Mouse (Mus musculus) kidney, postnatal 0 days (tissue): ENCODE results near the gene Ccdc185. TPM values are rescaled to one million over a fixed set of nuclear protein-coding genes. Genes with fewer than 3 reads are reported as not detected.

ENCODE experiments used
- ATAC-seq: fragments of 200-750 bp; cut with Nextera tagmentation; replicated peaks from 2 replicates; pipeline ENCODE4 v1.8.0; 2017; ENCODE audit warnings: low read depth, moderate number of reproducible peaks, moderate TSS enrichment, moderate library complexity; ENCODE audit not compliant: low FRiP score
- DNase-seq: peaks from one replicate; pipeline ENCODE4 v3.0.0-alpha.2; 2016; ENCODE audit warnings: low spot score
- H3K27ac ChIP-seq: fragments of 300-500 bp; sonication (generic); 2 replicates; pipeline ENCODE4 v1.5.1; 2014; ENCODE audit warnings: mild to moderate bottlenecking
- H3K27me3 ChIP-seq: fragments of 300-500 bp; sonication (generic); 2 replicates; pipeline ENCODE4 v1.6.1; 2014; ENCODE audit warnings: low read length, mixed read lengths; ENCODE audit not compliant: insufficient read depth
- H3K36me3 ChIP-seq: fragments of 300-500 bp; sonication (generic); 2 replicates; pipeline ENCODE4 v1.6.1; 2014; ENCODE audit warnings: low read length, mixed read lengths; ENCODE audit not compliant: insufficient read depth
- H3K4me1 ChIP-seq: fragments of 300-500 bp; sonication (generic); replicated peaks from 2 replicates; pipeline ENCODE4 v1.6.1; 2014; ENCODE audit warnings: antibody characterized with exemption, low read length, mixed read lengths; ENCODE audit not compliant: insufficient read depth
- H3K4me2 ChIP-seq: fragments of 300-500 bp; sonication (generic); 2 replicates; pipeline ENCODE4 v1.6.1; 2014; ENCODE audit warnings: mild to moderate bottlenecking, low read length, moderate library complexity, mixed read lengths
- H3K4me3 ChIP-seq: fragments of 300-500 bp; sonication (generic); replicated peaks from 2 replicates; pipeline ENCODE4 v1.5.1; 2014; ENCODE audit warnings: low read depth, low read length
- H3K9ac ChIP-seq: fragments of 300-500 bp; sonication (generic); 2 replicates; pipeline ENCODE4 v1.6.1; 2014; ENCODE audit warnings: low read depth, low read length
- H3K9me3 ChIP-seq: fragments of 300-500 bp; sonication (generic); replicated peaks from 2 replicates; pipeline ENCODE4 v1.6.1; 2016; ENCODE audit warnings: low read length, inconsistent platforms, mixed read lengths
- CTCF ChIP-seq: IDR thresholded peaks from 2 replicates; pipeline ENCODE4 v1.5.1; 2016; ENCODE audit warnings: antibody characterized with exemption, low read depth, mild to moderate bottlenecking, moderate library complexity
- WGBS: fragments of 180-500 bp; shearing (Covaris S2); extraction: QIAGEN DNeasy Blood & Tissue Kit; methylation state at CpG from one replicate; pipeline ENCODE4 v1.1.7; 2014; 5-methylcytosine and 5-hydroxymethylcytosine counted together
- polyA plus RNA-seq: library from polyadenylated mRNA; unstranded; fragments of >200 nt; fragmentation: Nextera tagmentation; extraction: Ambion mirVana; gene quantifications from 2 replicates; pipeline ENCODE4 v1.2.1, GENCODE M21; 2015

Ccdc185 gene
- not detected in 2 replicates for polyA plus RNA-seq

- 89% methylated on average over 9 of the region's 9 CpGs for WGBS
- Histone ChIP-seq H3K4me3 (no peak within 1 kb of the TSS), H3K27ac (no peak within 1 kb of the TSS), H3K27me3 (no peaks in the 10 kb centered on the region), H3K9me3 (no peaks in the 10 kb centered on the region), H3K4me1 (no peaks in the 10 kb centered on the region), H3K36me3 (no peaks in the 10 kb centered on the region), H3K4me2 (no peak within 1 kb of the TSS), H3K9ac (no peak within 1 kb of the TSS)
- no peak for ATAC-seq
- no peak for TF ChIP-seq CTCF
- DNase-seq: no peak
These were observed at the start of gene Ccdc185 for GRCm38 (mm10) chr1:182749080-182749479. Ccdc185 (minus strand) TSS chr1:182749180.

- no peak overlapping the region for H3K27ac ChIP-seq
- no peaks in the 10 kb centered on the region for H3K9me3 ChIP-seq
- DNase-seq (no peak), ATAC-seq (no peak)
- H3K4me2 ChIP-seq: no peak overlapping the region
- H3K27me3 ChIP-seq: no peaks in the 10 kb centered on the region
- no peak overlapping the region for H3K4me3 ChIP-seq
- no peak overlapping the region for H3K9ac ChIP-seq
- no peaks in the 10 kb centered on the region for H3K36me3 ChIP-seq
- TF ChIP-seq CTCF: no peak
- H3K4me1 ChIP-seq: peaks cover 8% of the 10 kb centered on the region; the same call in 1 of the 2 replicates
- 43% methylated on average over 14 of the region's 14 CpGs for WGBS
These were observed 48.1 kb upstream of the Ccdc185 start for GRCm38 (mm10) chr1:182797048-182797447.

GRCm38 (mm10) chr1:182794628-182795027, 45.6 kb upstream of the Ccdc185 start:
- no peak for DNase-seq
- ATAC-seq: no peak
- Histone ChIP-seq H3K9ac (no peak overlapping the region), H3K36me3 (no peaks in the 10 kb centered on the region), H3K4me3 (no peak overlapping the region), H3K27ac (no peak overlapping the region), H3K4me1 (peaks cover 9% of the 10 kb centered on the region; the same call in 1 of the 2 replicates), H3K4me2 (no peak overlapping the region), H3K9me3 (no peaks in the 10 kb centered on the region), H3K27me3 (no peaks in the 10 kb centered on the region)
- no peak for TF ChIP-seq CTCF
- 97% methylated on average over 9 of the region's 9 CpGs for WGBS

- no peaks in the 10 kb centered on the region for H3K36me3 ChIP-seq
- 90% methylated on average over 10 of the region's 10 CpGs for WGBS
- H3K4me1 ChIP-seq: peaks cover 9% of the 10 kb centered on the region; the same call in 1 of the 2 replicates
- no peak overlapping the region for H3K4me3 ChIP-seq
- DNase-seq: no peak
- H3K4me2 ChIP-seq: no peak overlapping the region
- no peak for TF ChIP-seq CTCF
- no peaks in the 10 kb centered on the region for H3K27me3 ChIP-seq
- no peaks in the 10 kb centered on the region for H3K9me3 ChIP-seq
- no peak overlapping the region for H3K27ac ChIP-seq
- no peak overlapping the region for H3K9ac ChIP-seq
- ATAC-seq: no peak
These were observed 45.2 kb upstream of the Ccdc185 start for GRCm38 (mm10) chr1:182794221-182794620.

GRCm38 (mm10) chr1:182792521-182793071, 43.6 kb upstream of the Ccdc185 start:
- 0 out of 2 replicates have a peak overlapping the region, but pooled peaks have one; percentile 11 for H3K27ac ChIP-seq

GRCm38 (mm10) chr1:182788896-182789295, 39.9 kb upstream of the Ccdc185 start:
- H3K36me3 ChIP-seq: no peaks in the 10 kb centered on the region
- ATAC-seq: no peak
- no peak overlapping the region for H3K9ac ChIP-seq
- no peaks in the 10 kb centered on the region for H3K27me3 ChIP-seq
- DNase-seq: peak; percentile 68
- no peak for TF ChIP-seq CTCF
- H3K4me1 ChIP-seq: peaks cover 15% of the 10 kb centered on the region; the same call in 1 of the 2 replicates
- no peak overlapping the region for H3K4me2 ChIP-seq
- H3K9me3 ChIP-seq: no peaks in the 10 kb centered on the region
- no peak overlapping the region for H3K4me3 ChIP-seq
- 18% methylated on average over 6 of the region's 6 CpGs for WGBS
- H3K27ac ChIP-seq: no peak overlapping the region

More at GRCm38 (mm10) chr1:182792521-182793071, 43.6 kb upstream of the Ccdc185 start:
- no peak overlapping the region for H3K9ac ChIP-seq
- no peaks in the 10 kb centered on the region for H3K36me3 ChIP-seq
- WGBS: 9% methylated on average over 16 of the region's 16 CpGs
- no peak overlapping the region for H3K4me3 ChIP-seq
- no peaks in the 10 kb centered on the region for H3K27me3 ChIP-seq
- H3K4me1 ChIP-seq: peaks cover 9% of the 10 kb centered on the region; the same call in 1 of the 2 replicates
- DNase-seq (peak; percentile 88), ATAC-seq (peak; percentile 58)
- TF ChIP-seq CTCF: peak; percentile 71
- H3K9me3 ChIP-seq: no peaks in the 10 kb centered on the region
- H3K4me2 ChIP-seq: peak overlapping the region; percentile 37
